Mouse (Mus musculus) T-helper 1 cell (primary cell): ENCODE measurements around the gene Pdzk1ip1.

Experiments
- in situ Hi-C: fragments of 300-600 bp; cut with MboI, MseI; formaldehyde crosslinking; loops from one replicate; pipeline ENCODE4 v1.15.1; 2025; ENCODE audit warnings: high pct_unique_total_duplicates

The Pdzk1ip1 gene

DNA sequence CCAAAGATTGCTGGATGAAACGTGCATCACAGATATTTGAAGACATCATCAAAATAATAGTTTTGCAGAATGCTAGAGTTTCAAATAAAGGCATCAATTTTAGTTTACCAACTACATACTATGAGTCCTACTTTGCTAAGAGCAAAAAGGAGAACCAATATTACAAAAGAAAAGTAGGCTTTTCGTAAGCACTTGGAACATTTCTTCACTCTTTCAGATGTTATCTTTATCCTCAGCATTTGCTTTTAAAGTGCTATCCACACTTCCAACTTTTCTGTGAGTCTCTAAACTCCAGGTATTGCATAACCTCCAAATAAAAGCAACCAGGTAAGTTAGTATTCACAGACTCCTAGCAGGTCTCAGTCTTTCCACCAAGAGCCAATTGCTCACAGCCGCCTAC lies 31.1 kb downstream of the Pdzk1ip1 start:
- in situ Hi-C loops = no loop called here

DNA sequence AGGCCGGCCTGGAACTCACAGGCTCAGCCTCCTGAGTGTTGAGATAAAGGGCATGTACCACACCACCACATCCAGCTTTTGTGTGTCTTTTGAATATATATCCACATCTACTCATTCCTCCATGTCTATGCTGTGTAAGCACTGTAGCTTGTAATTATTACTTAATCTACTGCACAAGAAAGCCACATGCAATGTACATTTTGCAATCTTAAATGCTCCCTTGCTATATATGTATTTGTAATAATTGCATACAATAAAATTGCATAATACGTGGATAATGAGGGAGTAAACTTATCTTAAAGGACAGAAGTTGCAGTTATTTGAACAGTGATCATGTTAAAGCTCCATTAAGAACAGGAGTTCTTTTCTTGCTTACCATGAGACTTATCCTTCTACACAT lies 32.7 kb downstream of the Pdzk1ip1 start:
- in situ Hi-C loops = no loop called here

DNA sequence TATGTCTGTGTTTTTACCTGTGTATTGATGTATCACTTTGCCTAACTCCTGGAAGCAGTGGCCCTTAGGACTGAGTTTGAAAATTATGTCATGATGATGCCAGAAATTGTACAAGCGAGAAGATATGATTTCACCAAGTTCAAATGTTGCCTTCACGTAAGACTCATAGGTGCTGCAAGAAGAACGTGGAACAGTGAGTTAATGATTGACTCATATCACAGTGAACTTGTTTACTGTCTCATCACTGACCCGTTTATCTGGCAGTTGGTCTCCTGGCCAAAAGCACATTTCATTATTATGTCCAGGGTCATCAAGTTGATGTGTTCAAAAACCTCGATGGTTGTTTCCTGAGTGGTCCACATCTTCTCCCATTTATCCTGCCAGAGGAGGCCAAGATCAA lies 33.1 kb downstream of the Pdzk1ip1 start:
- in situ Hi-C loops = no loop called here

DNA sequence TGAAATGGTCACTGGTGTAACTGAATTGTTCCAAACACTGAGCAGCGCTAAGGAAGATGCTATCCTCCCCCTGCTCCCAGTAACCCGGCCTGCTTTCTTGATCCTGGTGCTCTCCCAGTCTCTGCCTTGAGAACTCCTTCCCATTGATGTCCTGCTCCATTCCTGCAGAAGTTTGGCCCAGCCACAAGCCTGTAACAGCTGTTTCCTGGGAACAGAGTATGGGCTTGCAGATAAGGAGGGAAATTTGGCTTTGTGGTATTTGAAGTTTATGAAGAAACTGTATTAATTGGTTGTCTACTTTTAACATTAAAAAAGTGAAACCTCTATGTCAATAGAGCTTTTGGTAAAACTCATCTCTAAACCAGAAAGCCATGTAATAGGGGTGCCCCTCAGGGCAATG lies 35.0 kb downstream of the Pdzk1ip1 start:
- in situ Hi-C loops = no loop called here

DNA sequence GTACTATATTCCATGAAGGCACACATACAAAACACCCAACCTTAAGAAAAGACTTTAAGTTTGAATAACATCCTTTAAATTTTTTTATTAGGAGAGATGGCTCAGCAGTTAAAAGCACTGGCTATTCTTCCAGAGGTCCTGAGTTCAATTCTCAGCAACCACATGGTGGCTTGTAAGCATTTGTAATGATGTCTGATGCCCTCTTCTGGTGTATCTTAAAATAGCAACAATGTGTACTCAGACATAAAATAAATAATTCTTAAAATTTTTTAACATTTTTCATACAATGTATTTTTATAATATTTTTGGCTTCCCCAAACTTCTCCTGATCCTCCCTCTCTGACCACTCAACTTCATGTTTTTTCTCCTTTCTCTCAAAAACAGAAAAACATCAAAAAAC lies 36.2 kb downstream of the Pdzk1ip1 start:
- in situ Hi-C loops = no loop called here

DNA sequence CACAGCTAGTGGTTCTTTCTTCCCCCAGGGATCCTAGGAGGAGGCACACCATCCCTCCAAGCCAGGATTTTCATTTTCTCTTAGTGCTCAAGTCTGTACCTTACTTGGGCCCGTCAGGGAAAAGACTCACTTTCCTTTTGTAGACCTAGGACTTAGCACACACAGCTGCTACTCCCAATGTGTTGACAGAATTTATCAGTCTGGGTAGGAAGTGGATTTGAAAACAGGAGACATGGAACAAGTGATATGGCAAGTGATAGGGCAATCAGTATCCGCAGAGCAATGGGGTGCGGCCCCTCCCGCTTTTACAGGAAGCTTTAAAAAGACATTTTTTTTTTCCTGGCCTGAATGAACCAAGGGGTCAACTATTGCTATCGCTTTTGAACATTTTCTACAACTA lies 44.6 kb downstream of the Pdzk1ip1 start:
- in situ Hi-C loops = no loop called here

DNA sequence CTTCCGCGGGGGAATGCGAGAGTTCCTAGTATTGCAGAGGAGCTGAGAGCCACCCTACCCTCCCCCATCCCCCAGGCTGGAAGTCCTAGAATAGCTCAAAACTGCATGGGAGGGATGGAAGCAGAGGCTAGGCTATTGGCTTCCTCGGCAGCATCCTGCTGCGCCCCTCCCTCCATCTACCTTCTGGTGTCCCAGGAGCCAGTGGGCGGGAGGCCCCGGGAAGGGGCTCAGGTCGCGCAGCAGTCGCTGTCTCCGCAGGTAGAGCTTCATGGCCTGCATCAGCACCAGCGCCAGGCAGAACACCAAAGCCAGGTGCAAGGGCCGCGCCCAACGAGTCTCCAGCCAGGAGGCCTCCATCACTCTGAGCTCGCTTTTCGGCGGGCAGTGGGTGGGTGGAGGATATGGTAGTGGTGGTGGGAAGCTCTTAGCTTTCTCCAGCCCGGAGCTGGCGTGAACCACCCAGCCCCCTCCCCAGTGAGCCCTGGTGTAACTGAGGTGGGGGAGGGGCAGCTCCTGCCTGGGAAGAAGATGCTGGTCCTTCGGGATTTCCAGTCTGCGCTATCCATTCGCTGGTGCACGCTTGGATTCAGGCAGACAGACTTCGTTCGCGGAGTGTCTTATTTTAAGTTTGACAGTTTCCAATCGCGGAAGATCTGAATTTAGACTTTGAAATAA lies 45.2 kb downstream of the Pdzk1ip1 start, which contains the start of gene Cyp4x1:
Cyp4x1 (minus strand) TSS at position 661 of the 675 bp plus-strand sequence.
- in situ Hi-C loops = no loop called here

DNA sequence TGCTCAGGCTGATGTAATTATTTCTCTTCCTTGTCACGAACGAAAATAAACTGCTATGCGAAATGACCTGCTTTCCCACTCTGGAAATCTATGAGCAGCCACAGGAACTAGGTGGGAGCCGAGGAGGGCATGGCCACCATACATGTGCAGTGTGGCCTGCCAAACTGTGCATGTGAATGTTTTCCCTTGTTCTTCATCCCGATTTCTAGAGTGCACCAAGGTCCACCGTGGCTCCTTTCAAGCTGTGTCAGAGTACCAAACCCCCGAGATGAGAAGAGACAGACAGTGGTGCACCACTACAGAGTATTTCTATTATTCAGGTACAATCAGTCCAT lies 45.8 kb downstream of the Pdzk1ip1 start:
- in situ Hi-C loops = no loop called here
